Mouse (Mus musculus): Measurements from ENCODE around the gene Prtn3. TPM values are rescaled to one million over a fixed set of nuclear protein-coding genes. Genes with fewer than 3 reads are reported as not detected.

The Prtn3 gene
- 0.53 and 0.74 TPM in 2 replicates for polyA plus RNA-seq (2012; rRNA removed)

GRCm38 (mm10) chr10:79874290-79874862, at the start of gene Prtn3, which contains the start of gene Plppr3:
Gene Prtn3 (plus strand): TSS chr10:79874476.
Gene Plppr3 (minus strand): TSS chr10:79874634.

DNA sequence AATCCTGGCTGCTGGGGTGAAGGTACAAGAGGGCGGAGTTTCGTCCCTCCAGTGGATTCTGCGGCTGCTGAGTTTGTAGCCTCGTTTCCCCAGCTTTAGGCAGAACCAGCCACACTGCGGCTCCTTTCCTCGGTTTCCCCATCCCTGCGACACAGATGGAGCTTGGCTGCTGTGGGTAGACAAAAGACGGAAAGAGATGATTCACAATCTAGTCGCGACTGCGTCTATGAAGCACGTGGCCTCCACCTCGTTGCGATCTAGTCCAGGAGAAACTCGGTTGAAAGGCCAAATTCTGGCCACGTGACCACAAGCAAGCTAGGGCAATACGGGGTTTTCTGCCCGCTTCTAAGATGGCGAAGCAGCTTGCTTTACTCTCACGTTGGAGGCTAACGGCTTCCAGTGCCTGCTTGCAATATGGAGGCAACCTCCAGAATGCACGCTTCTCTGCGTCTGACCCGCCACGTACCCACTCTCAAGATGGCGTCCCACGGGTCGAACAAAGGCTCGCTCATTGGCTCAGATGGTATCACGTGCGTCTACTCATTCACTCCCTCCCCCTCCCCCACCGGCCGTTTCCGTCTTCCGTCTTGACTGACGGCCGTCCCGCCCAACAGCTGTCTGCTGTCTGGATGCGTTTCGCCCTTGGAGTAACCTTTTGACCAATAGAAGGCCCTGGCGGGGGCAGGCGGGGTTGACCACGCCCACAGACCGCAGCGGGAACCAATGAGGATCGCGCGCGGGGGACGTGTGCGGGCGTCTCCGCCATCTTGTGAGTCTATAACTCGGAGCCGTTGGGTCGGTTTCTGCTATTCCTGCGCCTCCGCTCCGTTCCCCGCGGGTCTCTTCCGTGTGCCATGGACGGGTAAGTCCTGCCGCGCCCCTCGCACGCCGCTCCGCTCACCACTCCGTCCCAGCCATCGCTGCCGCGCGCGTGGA, 20.1 kb upstream of the Prtn3 start, which contains the start of gene Ptbp1:
Ptbp1 (plus strand) TSS at position 568 of the 936 bp plus-strand sequence.

GRCm38 (mm10) chr10:79886054-79886453, 11.8 kb downstream of the Prtn3 start, which contains the start of gene Elane:
Gene Elane (plus strand): TSS chr10:79886247.

GRCm38 (mm10) chr10:79890670-79891069, 16.4 kb downstream of the Prtn3 start, which contains the start of gene Cfd:
Gene Cfd (plus strand): TSS chr10:79890853.

GRCm38 (mm10) chr10:79908167-79909091, 34.2 kb downstream of the Prtn3 start, which contains the start of gene Med16:
Gene Med16 (minus strand): TSS chr10:79908923.

GRCm38 (mm10) chr10:79910556-79910955, 36.3 kb downstream of the Prtn3 start, which contains the start of gene Gm26602:
Gene Gm26602 (plus strand): TSS chr10:79910856.

DNA sequence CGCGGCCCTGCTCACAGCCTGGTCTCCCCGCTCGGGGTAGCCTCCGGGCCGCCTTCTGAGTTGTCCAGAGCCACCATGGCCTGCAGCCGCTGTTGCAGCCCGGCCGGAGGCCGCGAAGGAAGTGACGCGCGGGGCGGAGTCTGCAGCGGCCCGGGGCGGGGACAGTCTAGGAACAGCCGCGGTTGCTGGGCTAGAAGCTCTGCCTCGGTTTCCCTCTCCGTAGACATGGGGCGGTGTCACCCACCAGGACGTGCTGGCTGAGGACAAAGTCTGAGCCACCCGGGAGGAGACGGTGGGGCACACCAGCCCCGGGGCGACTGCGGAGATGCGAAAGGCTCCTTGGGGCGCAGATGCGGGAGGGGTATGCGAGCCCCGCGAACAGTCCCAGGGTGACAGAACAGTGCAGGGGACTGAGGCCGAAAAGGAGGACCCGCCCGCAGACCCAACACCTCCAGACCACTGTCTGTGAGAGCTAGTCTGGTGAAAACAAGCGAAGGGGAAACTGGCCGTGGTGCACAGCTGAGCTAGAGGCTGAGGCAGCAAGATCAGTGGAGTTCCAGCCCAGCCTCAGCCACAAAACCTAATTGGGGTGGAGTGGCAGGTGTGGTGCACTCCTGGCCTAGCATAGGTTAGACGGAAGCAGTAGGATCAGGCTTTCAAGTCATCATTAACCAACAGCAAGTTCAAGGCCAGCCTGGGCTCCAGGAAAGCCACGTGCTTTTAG, 42.7 kb downstream of the Prtn3 start, which contains the start of gene Kiss1r:
Kiss1r (plus strand) TSS at position 164 of the 724 bp plus-strand sequence.

DNA sequence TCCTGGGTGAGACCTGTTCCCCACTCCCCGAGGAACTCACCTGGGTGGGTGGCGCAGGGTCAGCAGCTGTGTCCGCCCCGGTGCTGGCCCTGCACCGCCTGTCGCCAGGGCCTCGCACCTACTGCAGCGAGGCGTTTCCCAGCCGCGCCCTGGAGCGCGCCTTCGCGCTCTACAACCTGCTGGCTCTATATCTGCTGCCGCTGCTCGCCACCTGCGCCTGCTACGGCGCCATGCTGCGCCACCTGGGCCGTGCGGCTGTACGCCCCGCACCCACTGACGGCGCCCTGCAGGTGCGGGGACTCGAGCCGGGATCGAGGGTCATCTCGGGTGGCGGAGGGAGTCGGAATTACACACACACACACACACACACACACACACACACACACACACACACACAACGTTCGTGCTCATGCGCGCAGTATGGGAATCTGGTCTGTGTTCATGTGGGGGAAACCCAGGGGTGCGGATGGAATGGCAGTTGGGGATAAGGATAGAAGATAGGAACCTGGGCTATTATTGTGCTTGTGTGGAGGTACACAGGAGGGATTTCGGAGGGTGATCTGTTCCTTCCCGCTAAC, 46.8 kb downstream of the Prtn3 start, which contains the start of gene R3hdm4:
R3hdm4 (minus strand) TSS at position 251 of the 578 bp plus-strand sequence.

DNA sequence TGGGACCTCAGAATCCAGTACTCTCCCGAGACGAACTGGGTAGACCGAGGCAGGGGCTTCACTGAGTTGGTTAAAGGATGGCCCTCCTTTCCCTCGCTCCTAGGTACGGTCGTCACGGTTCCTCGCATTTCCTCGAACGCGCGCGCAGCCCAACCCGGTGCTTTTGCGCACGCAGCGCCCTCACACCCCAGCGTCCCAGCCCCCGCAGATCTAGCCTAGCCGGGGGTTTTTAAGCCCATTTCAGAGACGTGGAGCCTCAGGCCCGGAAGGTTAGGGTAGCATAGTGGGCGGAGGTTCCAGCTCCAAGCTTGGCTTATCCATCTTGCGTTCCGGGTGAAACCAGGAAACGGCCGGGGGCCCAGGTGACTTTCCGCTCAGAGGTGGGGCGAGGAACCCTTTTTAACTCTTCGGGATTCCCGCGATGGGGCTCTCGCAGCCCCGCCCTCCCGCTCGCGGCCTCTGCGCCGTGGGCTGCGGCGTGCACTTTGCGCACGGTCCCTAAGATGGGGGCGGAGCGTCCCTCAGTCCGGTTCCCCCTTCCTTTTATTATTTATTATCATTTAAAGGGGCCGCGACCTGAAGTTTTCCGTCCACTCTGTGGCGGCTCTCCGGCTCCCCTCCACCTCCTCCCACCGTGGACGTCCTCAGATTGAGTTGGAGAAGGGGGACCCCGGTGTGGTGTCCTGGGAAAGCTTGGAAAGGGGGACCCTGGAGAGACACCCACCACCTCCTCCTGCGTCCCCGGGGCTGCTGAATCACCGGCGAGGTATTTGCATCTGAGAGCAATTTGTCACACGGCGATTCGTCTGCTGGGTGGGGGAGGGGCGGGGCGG, 52.4 kb downstream of the Prtn3 start, which contains the start of gene Arid3a:
Arid3a (plus strand) TSS at position 553 of the 833 bp plus-strand sequence.

Other genes with a start within 250 kb of the Prtn3 start
- gene Shc2, start 236.6 kb upstream of the Prtn3 start, polyA plus RNA-seq (2012; rRNA removed): 1.6 TPM in 2 replicates
- not detected in 2 replicates for gene Odf3l2, start 228.7 kb upstream of the Prtn3 start, polyA plus RNA-seq (2012; rRNA removed)
- gene Madcam1, start 209.9 kb upstream of the Prtn3 start, polyA plus RNA-seq (2012; rRNA removed): 2.3 and 3.5 TPM in 2 replicates
- 46.3 and 70.6 TPM in 2 replicates for gene Tpgs1, start 205.1 kb upstream of the Prtn3 start, polyA plus RNA-seq (2012; rRNA removed)
- gene Cdc34, start 192.3 kb upstream of the Prtn3 start, polyA plus RNA-seq (2012; rRNA removed): 128 and 187 TPM in 2 replicates
- gene Gzmm, start 185.5 kb upstream of the Prtn3 start, polyA plus RNA-seq (2012; rRNA removed): 0.40 and 0.49 TPM in 2 replicates
- gene Bsg, start 170.0 kb upstream of the Prtn3 start, polyA plus RNA-seq (2012; rRNA removed): 297 and 403 TPM in 2 replicates
- 4.5 and 13.1 TPM in 2 replicates for gene Hcn2, start 157.8 kb upstream of the Prtn3 start, polyA plus RNA-seq (2012; rRNA removed)
- gene Polrmt, start 127.9 kb upstream of the Prtn3 start, polyA plus RNA-seq (2012; rRNA removed): 31.4 and 34.4 TPM in 2 replicates
- gene Fgf22, start 119.4 kb upstream of the Prtn3 start, polyA plus RNA-seq (2012; rRNA removed): 1.4 and 3.3 TPM in 2 replicates
- gene Rnf126, start 107.5 kb upstream of the Prtn3 start, polyA plus RNA-seq (2012; rRNA removed): 95.5 and 175 TPM in 2 replicates
- 20.3 and 35.5 TPM in 2 replicates for gene Fstl3, start 97.2 kb upstream of the Prtn3 start, polyA plus RNA-seq (2012; rRNA removed)
- gene Prss57, start 83.5 kb upstream of the Prtn3 start, polyA plus RNA-seq (2012; rRNA removed): 0.06 TPM in 1 of 2 replicates, not detected in the other
- gene Palm, start 80.9 kb upstream of the Prtn3 start, polyA plus RNA-seq (2012; rRNA removed): 22.1 and 34.0 TPM in 2 replicates
- gene Misp, start 53.5 kb upstream of the Prtn3 start, polyA plus RNA-seq (2012; rRNA removed): 27.0 and 27.4 TPM in 2 replicates
- gene Ptbp1, start 20.0 kb upstream of the Prtn3 start, polyA plus RNA-seq (2012; rRNA removed): 94.3 and 115 TPM in 2 replicates
- gene Plppr3, start 158 bp downstream of the Prtn3 start, polyA plus RNA-seq (2012; rRNA removed): 1.6 and 2.0 TPM in 2 replicates
- 0.06 TPM in 1 of 2 replicates, not detected in the other for gene Elane, start 11.8 kb downstream of the Prtn3 start, polyA plus RNA-seq (2012; rRNA removed)
- 72.2 and 178 TPM in 2 replicates for gene Cfd, start 16.4 kb downstream of the Prtn3 start, polyA plus RNA-seq (2012; rRNA removed)
- gene Med16, start 34.4 kb downstream of the Prtn3 start, polyA plus RNA-seq (2012; rRNA removed): 32.6 and 42.6 TPM in 2 replicates
- gene Gm26602, start 36.4 kb downstream of the Prtn3 start, polyA plus RNA-seq (2012; rRNA removed): not detected in 2 replicates
- 7.4 and 9.7 TPM in 2 replicates for gene Kiss1r, start 42.5 kb downstream of the Prtn3 start, polyA plus RNA-seq (2012; rRNA removed)
- gene R3hdm4, start 46.7 kb downstream of the Prtn3 start, polyA plus RNA-seq (2012; rRNA removed): 255 and 260 TPM in 2 replicates
- 7.4 and 10.0 TPM in 2 replicates for gene Arid3a, start 52.6 kb downstream of the Prtn3 start, polyA plus RNA-seq (2012; rRNA removed)
- gene Wdr18, start 85.7 kb downstream of the Prtn3 start, polyA plus RNA-seq (2012; rRNA removed): 24.7 and 30.0 TPM in 2 replicates
- gene Grin3b, start 96.2 kb downstream of the Prtn3 start, polyA plus RNA-seq (2012; rRNA removed): 0.12 TPM in 1 of 2 replicates, not detected in the other
- gene Tmem259, start 109.9 kb downstream of the Prtn3 start, polyA plus RNA-seq (2012; rRNA removed): 256 and 400 TPM in 2 replicates
- 68.4 and 74.9 TPM in 2 replicates for gene Cnn2, start 114.1 kb downstream of the Prtn3 start, polyA plus RNA-seq (2012; rRNA removed)
- 14.0 and 17.3 TPM in 2 replicates for gene Abca7, start 122.0 kb downstream of the Prtn3 start, polyA plus RNA-seq (2012; rRNA removed)
- gene Arhgap45, start 142.2 kb downstream of the Prtn3 start, polyA plus RNA-seq (2012; rRNA removed): 6.0 and 9.1 TPM in 2 replicates
- 51.4 and 57.1 TPM in 2 replicates for gene Polr2e, start 165.3 kb downstream of the Prtn3 start, polyA plus RNA-seq (2012; rRNA removed)
- gene Gpx4, start 172.7 kb downstream of the Prtn3 start, polyA plus RNA-seq (2012; rRNA removed): 404 and 629 TPM in 2 replicates
- gene Sbno2, start 231.1 kb downstream of the Prtn3 start, polyA plus RNA-seq (2012; rRNA removed): 25.7 and 25.9 TPM in 2 replicates
- 89.6 and 104 TPM in 2 replicates for gene Stk11, start 241.3 kb downstream of the Prtn3 start, polyA plus RNA-seq (2012; rRNA removed)